17 mouse cellular contexts compared by ENCODE assay signal in the genomic region with DNA sequence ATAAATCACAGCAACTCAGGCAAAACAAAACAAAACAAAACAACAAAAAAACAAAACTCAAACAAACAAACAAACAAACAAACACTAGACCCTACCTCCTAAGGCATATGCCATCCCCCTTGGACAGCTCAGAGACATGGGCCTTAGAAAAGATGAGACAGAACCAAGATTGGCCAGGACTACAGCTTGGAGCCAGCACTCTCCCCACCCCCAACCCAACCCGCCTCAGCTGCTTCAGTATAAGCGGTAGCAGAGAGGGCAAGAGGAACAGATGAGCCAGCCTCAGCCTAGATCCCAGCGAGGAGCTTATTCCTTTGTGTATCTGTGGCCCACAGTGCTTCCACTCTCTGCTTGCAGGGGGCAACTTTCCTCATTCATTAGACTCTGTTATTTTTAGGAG.
DNase-seq lines count a peak whose midpoint lies in the region.
"Had no signal": no experiment of that assay in that cellular context is flagged by ENCODE, and none has a peak within 500 bp of the region (broad histone marks: within the 10 kb centered on the region; RNA-seq: fewer than 3 reads in every experiment).

No protein-coding gene starts in this region.

- no peaks in the 10 kb centered on the region for H3K27me3 ChIP-seq in heart, embryonic 10.5 days (ENCODE audit: insufficient read depth, poor library complexity, severe bottlenecking)
- H3K27me3 ChIP-seq: CH12.LX, Patski had no signal

- no peak overlapping the region for H3K4me3 ChIP-seq in heart, embryonic 10.5 days

- no peak overlapping the region for H3K27ac ChIP-seq in heart, embryonic 10.5 days

- no peaks in the 10 kb centered on the region for H3K36me3 ChIP-seq in heart, embryonic 10.5 days
- H3K36me3 ChIP-seq: G1E had no signal

- no peaks in the 10 kb centered on the region for H3K9me3 ChIP-seq in heart, embryonic 10.5 days
- H3K9me3 ChIP-seq: G1E had no signal

- peak; percentile 55 to 62 for DNase-seq in cerebellum, postnatal 10 days
- no peak for DNase-seq in cerebellum, adult 18-20 months
- peak; percentile 70 for DNase-seq in heart, adult 11 months
- DNase-seq in heart, embryonic 10.5 days (ENCODE audit: low spot score): no peak
- peak; percentile 18 to 19 for DNase-seq in right cerebral cortex, postnatal 10 days (ENCODE audit: low spot score in 2 of 2)
- no peak for DNase-seq in right cerebral cortex, adult 2 months (ENCODE audit: low spot score in 2 of 2)
- DNase-seq: adrenal gland, adult 8-10 months; adrenal gland, postnatal 10 days; adrenal gland, postnatal 14 days; adrenal gland, postnatal 25 days; B cell, adult 2 months; cerebellum, adult 11 months; cerebellum, adult 11-12 months; cerebellum, adult 2 months had no signal

- H3K4me1 ChIP-seq in heart, embryonic 10.5 days: peaks cover 35% of the 10 kb centered on the region

- 36% methylated on average over 3 of the region's 3 CpGs for WGBS in heart, embryonic 10.5 days

Comparison
In these comparisons a context has a peak if more than half of its experiments do, and no peak if none do; other contexts are left out.
1. DNase-seq: peak in cerebellum, postnatal 10 days (2 of 2), heart, adult 11 months (single experiment) and right cerebral cortex, postnatal 10 days (2 of 2); none in cerebellum, adult 18-20 months (0 of 2), heart, embryonic 10.5 days (single experiment) and right cerebral cortex, adult 2 months (0 of 2).